Comparison of ENCODE assay signal across 8 mouse cellular contexts in genomic region chr1:74236590-74237317, GRCm38 (mm10). TPM values are rescaled to one million over a fixed set of nuclear protein-coding genes. Genes with fewer than 3 reads are reported as not detected.
DNase-seq lines count a peak whose midpoint lies in the region; ATAC-seq and TF ChIP-seq lines count a peak whose summit lies in the region.

No protein-coding gene starts in this region.

- under 1% methylated on average over 53 of the region's 57 CpGs for WGBS in lung, adult 2 months
- under 1% methylated on average over 53 of the region's 57 CpGs for WGBS in neural tube, embryonic 12.5 days

- H3K27me3 ChIP-seq in neural tube, embryonic 12.5 days (replicated peaks) = no peaks in the 10 kb centered on the region

- H3K4me2 ChIP-seq in neural tube, embryonic 12.5 days (replicated peaks) = peak overlapping the region; percentile 82

- no peak for TF ChIP-seq CTCF in lung, adult 2 months (IDR thresholded peaks at IDR 0.05; ENCODE audit: insufficient read depth, low read length)

- H3K4me3 ChIP-seq in lung, adult 2 months (replicated peaks; ENCODE audit: extremely low read depth, low read depth, low read length) = peak overlapping the region; percentile 81
- H3K4me3 ChIP-seq in neural tube, embryonic 12.5 days = peak overlapping the region; percentile 93

- no peaks in the 10 kb centered on the region for H3K36me3 ChIP-seq in neural tube, embryonic 12.5 days

- peaks cover 19% of the 10 kb centered on the region for H3K4me1 ChIP-seq in lung, adult 2 months (ENCODE audit: control insufficient read depth, insufficient read depth, low read length)
- H3K4me1 ChIP-seq in neural tube, embryonic 12.5 days = peaks cover 32% of the 10 kb centered on the region

- peak; percentile 28; the same call in 1 of the 2 replicates for TF ChIP-seq POLR2A in lung, adult 2 months (IDR thresholded peaks at IDR 0.05; ENCODE audit: borderline replicate concordance, extremely low read depth, low read depth, low read length)

- H3K9ac ChIP-seq in neural tube, embryonic 12.5 days = peak overlapping the region; percentile 93

- peak; percentile 33 for DNase-seq in retina, postnatal 7 days (ENCODE audit: low read depth, low spot score)
- DNase-seq in retina, embryonic 14.5 days (ENCODE audit: low spot score) = no peak
- peak; percentile 49 for DNase-seq in embryo, embryonic 10 days (ENCODE audit: low spot score)
- DNase-seq in heart, adult 18-20 months = peak; percentile 64 to 68
- DNase-seq in kidney, adult 11 months = peak; percentile 40
- peak; percentile 60 for DNase-seq in lung, adult 2 months
- DNase-seq in yolk sac, embryonic 10.5 days (ENCODE audit: low spot score) = peak; percentile 66

- H3K9me3 ChIP-seq in neural tube, embryonic 12.5 days = no peaks in the 10 kb centered on the region

- H3K27ac ChIP-seq in neural tube, embryonic 12.5 days = peak overlapping the region; percentile 70

- ATAC-seq in neural tube, embryonic 12.5 days (ENCODE audit: low FRiP score, low read depth) = peak; percentile 57

RNA-seq across cellular contexts. Expression of gene Arpc2, which starts 0.9 kb away (rescaled TPM):
- 100 to 1,000 TPM; 141 to 153 TPM for total RNA-seq in heart, adult 18-20 months (2021)
- 177 and 180 TPM in 2 replicates for polyA plus RNA-seq in lung, adult 2 months (2012; rRNA removed)
- 374 and 394 TPM in 2 replicates for polyA plus RNA-seq in neural tube, embryonic 12.5 days (2016; fragmentation: Nextera tagmentation; extraction: Ambion mirVana)

RNA-seq across cellular contexts. Expression of gene Gpbar1, which starts 41.6 kb away (rescaled TPM):
- total RNA-seq in heart, adult 18-20 months (2021) = not detected
- 0.18 and 0.22 TPM in 2 replicates for polyA plus RNA-seq in lung, adult 2 months (2012; rRNA removed)
- polyA plus RNA-seq in neural tube, embryonic 12.5 days (2016; fragmentation: Nextera tagmentation; extraction: Ambion mirVana) = 0.19 TPM in 1 of 2 replicates, not detected in the other

RNA-seq across cellular contexts. Expression of gene Cxcr1, which starts 42.3 kb away (rescaled TPM):
- not detected for total RNA-seq in heart, adult 18-20 months (2021)
- 0.43 and 1.5 TPM in 2 replicates for polyA plus RNA-seq in lung, adult 2 months (2012; rRNA removed)
- not detected in 2 replicates for polyA plus RNA-seq in neural tube, embryonic 12.5 days (2016; fragmentation: Nextera tagmentation; extraction: Ambion mirVana)

RNA-seq across cellular contexts. Expression of gene Aamp, which starts 47.8 kb away (rescaled TPM):
- 100 to 1,000 TPM in 1 of 2 experiments, 10 to 100 TPM in 1; 99.8 to 102 TPM for total RNA-seq in heart, adult 18-20 months (2021)
- 141 and 172 TPM in 2 replicates for polyA plus RNA-seq in lung, adult 2 months (2012; rRNA removed)
- 189 and 196 TPM in 2 replicates for polyA plus RNA-seq in neural tube, embryonic 12.5 days (2016; fragmentation: Nextera tagmentation; extraction: Ambion mirVana)

RNA-seq across cellular contexts. Expression of gene Pnkd, which starts 48.0 kb away (rescaled TPM):
- total RNA-seq in heart, adult 18-20 months (2021) = 100 to 1,000 TPM; 138 to 151 TPM
- polyA plus RNA-seq in lung, adult 2 months (2012; rRNA removed) = 63.0 and 63.5 TPM in 2 replicates
- polyA plus RNA-seq in neural tube, embryonic 12.5 days (2016; fragmentation: Nextera tagmentation; extraction: Ambion mirVana) = 96.1 and 104 TPM in 2 replicates
